Mouse (Mus musculus): ENCODE results near the gene Kansl2. TPM values are rescaled to one million over a fixed set of nuclear protein-coding genes. Genes with fewer than 3 reads are reported as not detected.
A peak's percentile ranks its signal among the peaks of the same experiment; 100 is the strongest.

Gene Kansl2
- polyA plus RNA-seq (2015; fragmentation: Nextera tagmentation; extraction: Ambion mirVana): 140 and 152 TPM in 2 replicates

GRCm38 (mm10) chr15:98533881-98534627 is at the start of gene Kansl2:
Gene Kansl2, minus strand, starts transcription at chr15:98534264.
- peak within 1 kb of the TSS; percentile 98 for H3K27ac ChIP-seq (replicated peaks)
- no peaks in the 10 kb centered on the region for H3K27me3 ChIP-seq
- peaks cover 31% of the 10 kb centered on the region for H3K36me3 ChIP-seq
- H3K9ac ChIP-seq (replicated peaks): peak within 1 kb of the TSS; percentile 85
- H3K9me3 ChIP-seq: no peaks in the 10 kb centered on the region
- ATAC-seq (replicated peaks): peak; percentile 100
- peaks cover 24% of the 10 kb centered on the region for H3K4me1 ChIP-seq
- under 1% methylated on average over 69 of the region's 70 CpGs for WGBS
- H3K4me2 ChIP-seq (replicated peaks): peak within 1 kb of the TSS; percentile 86
- peak within 1 kb of the TSS; percentile 95 for H3K4me3 ChIP-seq

- ATAC-seq (replicated peaks): no peak
- Histone ChIP-seq H3K27ac (replicated peaks) (peak overlapping the region; percentile 57), H3K9me3 (no peaks in the 10 kb centered on the region), H3K4me3 (no peak overlapping the region), H3K36me3 (no peaks in the 10 kb centered on the region), H3K27me3 (no peaks in the 10 kb centered on the region), H3K4me1 (0 out of 2 replicates have a peak, but pooled peaks cover 15% of the 10 kb centered on the region), H3K9ac (replicated peaks) (no peak overlapping the region), H3K4me2 (replicated peaks) (no peak overlapping the region)
- WGBS: 73% methylated on average over 8 of the region's 8 CpGs
Observed at GRCm38 (mm10) chr15:98582996-98583395, 48.9 kb upstream of the Kansl2 start.

- WGBS: 69% methylated on average over 8 of the region's 8 CpGs
- no peaks in the 10 kb centered on the region for H3K36me3 ChIP-seq
- no peak overlapping the region for H3K4me3 ChIP-seq
- no peak overlapping the region for H3K4me2 ChIP-seq (replicated peaks)
- 0 out of 2 replicates have a peak, but pooled peaks cover 15% of the 10 kb centered on the region for H3K4me1 ChIP-seq
- no peak for ATAC-seq (replicated peaks)
- H3K9me3 ChIP-seq: no peaks in the 10 kb centered on the region
- H3K9ac ChIP-seq (replicated peaks): no peak overlapping the region
- H3K27ac ChIP-seq (replicated peaks): peak overlapping the region; percentile 57
- H3K27me3 ChIP-seq: no peaks in the 10 kb centered on the region
Observed at GRCm38 (mm10) chr15:98582410-98582809, 48.3 kb upstream of the Kansl2 start.

- 38% methylated on average over 5 of the region's 5 CpGs for WGBS
- Histone ChIP-seq H3K4me3 (no peak overlapping the region), H3K27ac (replicated peaks) (no peak overlapping the region), H3K27me3 (no peaks in the 10 kb centered on the region), H3K9me3 (no peaks in the 10 kb centered on the region), H3K9ac (replicated peaks) (no peak overlapping the region), H3K36me3 (no peaks in the 10 kb centered on the region), H3K4me1 (0 out of 2 replicates have a peak, but pooled peaks cover 11% of the 10 kb centered on the region), H3K4me2 (replicated peaks) (no peak overlapping the region)
- peak; percentile 84 for ATAC-seq (replicated peaks)
Observed at GRCm38 (mm10) chr15:98579795-98580464, 45.9 kb upstream of the Kansl2 start.

GRCm38 (mm10) chr15:98579310-98579709 is 45.2 kb upstream of the Kansl2 start:
- Histone ChIP-seq H3K27me3 (no peaks in the 10 kb centered on the region), H3K4me3 (no peak overlapping the region), H3K4me2 (replicated peaks) (no peak overlapping the region), H3K9me3 (no peaks in the 10 kb centered on the region), H3K27ac (replicated peaks) (no peak overlapping the region), H3K4me1 (0 out of 2 replicates have a peak, but pooled peaks cover 9% of the 10 kb centered on the region), H3K9ac (replicated peaks) (no peak overlapping the region), H3K36me3 (no peaks in the 10 kb centered on the region)
- WGBS: 81% methylated on average over 2 of the region's 2 CpGs
- ATAC-seq (replicated peaks): no peak

- Histone ChIP-seq H3K9ac (replicated peaks) (no peak overlapping the region), H3K4me3 (no peak overlapping the region), H3K27ac (replicated peaks) (no peak overlapping the region), H3K4me1 (peaks cover 10% of the 10 kb centered on the region), H3K4me2 (replicated peaks) (no peak overlapping the region), H3K27me3 (no peaks in the 10 kb centered on the region), H3K9me3 (no peaks in the 10 kb centered on the region), H3K36me3 (no peaks in the 10 kb centered on the region)
- no peak for ATAC-seq (replicated peaks)
- WGBS: 79% methylated on average over 4 of the region's 4 CpGs
Observed at GRCm38 (mm10) chr15:98573293-98573692, 39.2 kb upstream of the Kansl2 start.

GRCm38 (mm10) chr15:98570873-98571538 is 36.9 kb upstream of the Kansl2 start, which contains the start of the genes Ccnt1 and 4930415O20Rik:
Gene Ccnt1, minus strand, starts transcription at chr15:98570923.
Gene 4930415O20Rik, plus strand, starts transcription at chr15:98571004.
- H3K4me2 ChIP-seq (replicated peaks): no peak within 1 kb of the TSS
- H3K4me3 ChIP-seq: no peak within 1 kb of the TSS
- H3K27me3 ChIP-seq: no peaks in the 10 kb centered on the region
- ATAC-seq (replicated peaks): no peak
- H3K27ac ChIP-seq (replicated peaks): no peak within 1 kb of the TSS
- 87% methylated on average over 10 of the region's 10 CpGs for WGBS
- no peaks in the 10 kb centered on the region for H3K36me3 ChIP-seq
- H3K9ac ChIP-seq (replicated peaks): no peak within 1 kb of the TSS
- peaks cover 17% of the 10 kb centered on the region for H3K4me1 ChIP-seq
- no peaks in the 10 kb centered on the region for H3K9me3 ChIP-seq

GRCm38 (mm10) chr15:98569795-98570365 is 35.8 kb upstream of the Kansl2 start:
- Histone ChIP-seq H3K4me3 (no peak overlapping the region), H3K27me3 (no peaks in the 10 kb centered on the region), H3K4me2 (replicated peaks) (no peak overlapping the region), H3K9ac (replicated peaks) (no peak overlapping the region), H3K27ac (replicated peaks) (no peak overlapping the region), H3K4me1 (peaks cover 29% of the 10 kb centered on the region), H3K9me3 (no peaks in the 10 kb centered on the region), H3K36me3 (no peaks in the 10 kb centered on the region)
- no peak for ATAC-seq (replicated peaks)
- 85% methylated on average over 4 of the region's 4 CpGs for WGBS

GRCm38 (mm10) chr15:98569216-98569615 is 35.2 kb upstream of the Kansl2 start:
- peak overlapping the region; percentile 92 for H3K9ac ChIP-seq (replicated peaks)
- H3K9me3 ChIP-seq: no peaks in the 10 kb centered on the region
- no peak for ATAC-seq (replicated peaks)
- no peaks in the 10 kb centered on the region for H3K27me3 ChIP-seq
- H3K4me2 ChIP-seq (replicated peaks): peak overlapping the region; percentile 77
- H3K4me1 ChIP-seq: peaks cover 33% of the 10 kb centered on the region
- 0 out of 2 replicates have a peak, but pooled peaks cover 3% of the 10 kb centered on the region for H3K36me3 ChIP-seq
- H3K27ac ChIP-seq (replicated peaks): no peak overlapping the region
- 68% methylated on average over 7 of the region's 7 CpGs for WGBS
- 0 out of 2 replicates have a peak overlapping the region, but pooled peaks have one; percentile 97 for H3K4me3 ChIP-seq

GRCm38 (mm10) chr15:98568256-98569033 is 34.4 kb upstream of the Kansl2 start:
- Histone ChIP-seq H3K9me3 (no peaks in the 10 kb centered on the region), H3K4me3 (peak overlapping the region; percentile 97), H3K36me3 (peaks cover 6% of the 10 kb centered on the region; the same call in 1 of the 2 replicates), H3K27me3 (no peaks in the 10 kb centered on the region), H3K27ac (replicated peaks) (peak overlapping the region; percentile 90), H3K4me1 (peaks cover 39% of the 10 kb centered on the region), H3K4me2 (replicated peaks) (peak overlapping the region; percentile 77), H3K9ac (replicated peaks) (peak overlapping the region; percentile 92)
- peak; percentile 31 for ATAC-seq (replicated peaks)
- 12% methylated on average over 22 of the region's 22 CpGs for WGBS

Data from forebrain, embryonic 15.5 days (tissue).